Mouse (Mus musculus) erythroblast, embryonic 14.5 days (primary cell): ENCODE results near the gene Soat2. TPM values are rescaled to one million over a fixed set of nuclear protein-coding genes. Genes with fewer than 3 reads are reported as not detected.

Source experiments
- H3K27me3 ChIP-seq: 2 replicates; pipeline ENCODE4 v1.6.1; 2012; ENCODE audit warnings: inconsistent platforms; ENCODE audit not compliant: control insufficient read depth
- H3K36me3 ChIP-seq: 2 replicates; pipeline ENCODE4 v1.6.1; 2012; ENCODE audit warnings: mild to moderate bottlenecking, inconsistent platforms; ENCODE audit not compliant: control insufficient read depth
- H3K4me1 ChIP-seq: 2 replicates; pipeline ENCODE4 v1.6.1; 2012; ENCODE audit warnings: inconsistent platforms; ENCODE audit not compliant: control insufficient read depth
- H3K4me3 ChIP-seq: replicated peaks from 2 replicates; pipeline ENCODE3; 2012; ENCODE audit warnings: moderate library complexity, mild to moderate bottlenecking, inconsistent platforms
- H3K9me3 ChIP-seq: 2 replicates; pipeline ENCODE4 v1.6.1; 2012; ENCODE audit warnings: low read length, inconsistent platforms, mixed read lengths; ENCODE audit not compliant: control insufficient read depth
- GATA1 ChIP-seq: IDR thresholded peaks from 2 replicates; pipeline ENCODE4 v1.6.1; 2012; ENCODE audit warnings: low read length, inconsistent platforms, mixed read lengths
- TAL1 ChIP-seq: IDR thresholded peaks from 3 replicates; pipeline ENCODE4 v1.6.1; 2012; ENCODE audit warnings: low read length, inconsistent platforms, mixed read lengths
- polyA plus RNA-seq: library from polyadenylated mRNA; stranded (reverse); fragments of >175 nt; gene quantifications from 2 replicates; pipeline ENCODE4 v1.2.3, GENCODE M21; 2012

Gene Soat2
- polyA plus RNA-seq, 1 experiment = 0.12 TPM

DNA sequence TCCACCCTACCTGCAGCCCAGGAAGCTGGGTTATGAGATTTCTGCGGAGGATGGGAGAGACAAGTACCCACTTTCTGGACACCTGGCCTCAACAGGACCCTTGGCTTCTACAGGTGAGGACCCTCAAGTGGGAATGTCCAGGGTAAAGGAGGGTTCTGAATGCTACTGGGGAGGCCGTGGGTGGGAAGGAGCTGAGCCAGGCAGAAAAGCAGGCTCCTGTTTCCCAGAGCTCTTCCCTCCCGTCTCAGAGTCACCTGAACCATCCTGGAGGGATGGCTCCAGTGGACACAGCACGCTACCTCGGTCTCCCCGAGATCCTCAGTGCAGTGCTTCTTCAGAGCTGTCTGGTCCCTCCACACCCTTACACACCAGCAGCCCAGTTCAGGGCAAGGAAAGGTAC, 38.1 kb upstream of the Soat2 start:
- H3K27me3 ChIP-seq = peaks cover 9% of the 10 kb centered on the region
- no peaks in the 10 kb centered on the region for H3K9me3 ChIP-seq
- peaks cover 21% of the 10 kb centered on the region for H3K4me1 ChIP-seq
- H3K4me3 ChIP-seq = no peak overlapping the region
- H3K36me3 ChIP-seq = peaks cover 19% of the 10 kb centered on the region
- no peak for TF ChIP-seq GATA1
- no peak for TF ChIP-seq TAL1

DNA sequence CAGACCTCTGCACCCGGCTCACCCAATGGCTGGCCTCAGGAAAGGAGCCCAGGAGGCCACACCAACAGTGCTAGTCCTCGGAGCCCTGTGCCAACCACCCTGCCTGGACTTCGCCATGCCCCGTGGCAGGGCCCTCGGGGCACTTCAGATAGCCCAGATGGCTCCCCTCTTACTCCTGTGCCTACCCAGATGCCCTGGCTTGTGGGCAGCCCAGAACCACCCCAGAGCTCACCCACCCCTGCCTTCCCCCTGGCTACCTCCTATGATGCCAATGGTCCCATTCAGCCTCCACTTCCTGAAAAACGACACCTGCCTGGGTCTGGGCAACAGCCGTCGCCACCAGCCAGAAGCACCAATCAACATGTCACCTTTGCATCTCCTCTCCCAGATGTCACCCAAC, 37.5 kb upstream of the Soat2 start:
- peaks cover 3% of the 10 kb centered on the region for H3K27me3 ChIP-seq
- TF ChIP-seq TAL1 = no peak
- no peak for TF ChIP-seq GATA1
- no peak overlapping the region for H3K4me3 ChIP-seq
- H3K9me3 ChIP-seq = no peaks in the 10 kb centered on the region
- H3K4me1 ChIP-seq = peaks cover 15% of the 10 kb centered on the region
- H3K36me3 ChIP-seq = peaks cover 26% of the 10 kb centered on the region

DNA sequence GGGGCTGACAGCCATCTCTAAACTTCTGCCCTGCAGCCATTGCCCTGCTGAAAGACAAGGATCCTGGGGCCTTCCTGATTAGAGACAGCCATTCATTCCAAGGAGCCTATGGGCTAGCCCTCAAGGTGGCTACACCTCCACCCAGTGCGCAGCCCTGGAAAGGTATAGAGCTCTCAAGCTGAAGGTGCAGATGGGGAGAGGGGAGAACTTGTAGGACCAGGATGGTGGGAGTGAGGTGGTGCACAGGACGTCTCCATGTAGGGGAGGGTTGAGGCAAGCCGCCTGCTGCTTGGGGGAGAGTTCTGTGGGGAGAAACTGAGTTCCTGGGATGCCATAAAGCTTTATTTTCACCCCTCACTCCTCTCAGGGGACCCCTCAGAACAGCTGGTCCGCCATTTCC, 36.7 kb upstream of the Soat2 start:
- peaks cover 12% of the 10 kb centered on the region for H3K4me1 ChIP-seq
- TF ChIP-seq TAL1 (no peak), GATA1 (no peak)
- peaks cover 34% of the 10 kb centered on the region for H3K36me3 ChIP-seq
- no peaks in the 10 kb centered on the region for H3K9me3 ChIP-seq
- H3K4me3 ChIP-seq = no peak overlapping the region
- 0 out of 2 replicates have a peak, but pooled peaks cover 2% of the 10 kb centered on the region for H3K27me3 ChIP-seq

DNA sequence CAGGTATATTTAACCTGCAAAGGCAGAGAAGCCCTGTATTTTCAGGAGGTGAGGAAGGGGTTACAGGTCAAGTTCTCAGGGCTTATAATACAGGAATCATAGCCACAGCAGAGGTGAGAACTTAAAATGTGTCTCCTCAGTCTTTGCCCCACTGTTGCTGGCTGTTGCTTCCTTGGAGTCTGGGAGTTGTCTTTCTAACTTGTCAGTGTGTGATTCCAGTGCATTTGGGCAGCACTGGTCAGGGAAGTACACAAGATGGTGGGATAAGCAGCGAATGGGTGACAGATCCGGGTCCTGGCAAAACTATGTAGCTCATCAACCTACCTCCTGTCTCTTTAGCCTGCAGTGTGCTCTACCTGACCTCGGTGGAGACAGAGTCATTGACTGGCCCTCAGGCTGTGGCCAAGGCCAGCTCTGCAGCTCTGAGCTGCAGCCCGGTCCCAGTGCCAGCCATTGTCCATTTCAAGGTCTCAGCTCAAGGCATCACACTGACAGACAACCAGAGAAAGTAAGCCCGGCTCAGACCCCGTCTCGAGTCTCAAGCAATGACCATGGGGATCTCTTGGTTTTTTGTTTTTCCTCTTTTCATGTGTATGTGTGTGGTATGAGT, 35.6 kb upstream of the Soat2 start:
- H3K4me3 ChIP-seq = no peak overlapping the region
- TF ChIP-seq TAL1 (no peak), GATA1 (no peak)
- H3K27me3 ChIP-seq = 0 out of 2 replicates have a peak, but pooled peaks cover 2% of the 10 kb centered on the region
- peaks cover 45% of the 10 kb centered on the region for H3K36me3 ChIP-seq
- peaks cover 7% of the 10 kb centered on the region for H3K4me1 ChIP-seq
- H3K9me3 ChIP-seq = no peaks in the 10 kb centered on the region

DNA sequence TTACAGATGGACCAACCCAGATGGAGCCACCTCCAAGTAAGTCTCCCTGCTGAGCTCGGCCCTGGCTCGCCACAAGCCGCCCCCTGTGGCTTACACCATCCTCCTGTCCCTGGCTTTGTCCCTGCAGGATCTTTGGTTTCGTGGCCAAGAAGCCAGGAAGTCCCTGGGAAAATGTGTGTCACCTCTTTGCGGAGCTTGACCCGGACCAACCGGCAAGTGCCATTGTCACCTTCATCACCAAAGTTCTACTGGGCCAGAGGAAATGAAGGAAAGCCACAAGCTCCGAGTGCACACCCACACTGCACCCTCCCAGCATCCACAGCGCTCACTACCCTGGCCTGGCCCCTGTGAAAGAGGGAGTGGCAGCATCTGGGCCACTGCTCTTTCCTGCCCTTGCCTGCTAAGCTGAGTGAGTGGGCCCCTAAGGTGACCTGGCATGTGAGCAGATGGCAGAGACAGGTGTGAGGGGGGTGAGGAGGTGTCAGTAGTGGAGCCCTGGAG, 34.5 kb upstream of the Soat2 start:
- Histone ChIP-seq H3K4me3 (no peak overlapping the region), H3K9me3 (no peaks in the 10 kb centered on the region), H3K4me1 (peaks cover 7% of the 10 kb centered on the region), H3K27me3 (no peaks in the 10 kb centered on the region), H3K36me3 (peaks cover 54% of the 10 kb centered on the region)
- TF ChIP-seq GATA1 (no peak), TAL1 (no peak)

DNA sequence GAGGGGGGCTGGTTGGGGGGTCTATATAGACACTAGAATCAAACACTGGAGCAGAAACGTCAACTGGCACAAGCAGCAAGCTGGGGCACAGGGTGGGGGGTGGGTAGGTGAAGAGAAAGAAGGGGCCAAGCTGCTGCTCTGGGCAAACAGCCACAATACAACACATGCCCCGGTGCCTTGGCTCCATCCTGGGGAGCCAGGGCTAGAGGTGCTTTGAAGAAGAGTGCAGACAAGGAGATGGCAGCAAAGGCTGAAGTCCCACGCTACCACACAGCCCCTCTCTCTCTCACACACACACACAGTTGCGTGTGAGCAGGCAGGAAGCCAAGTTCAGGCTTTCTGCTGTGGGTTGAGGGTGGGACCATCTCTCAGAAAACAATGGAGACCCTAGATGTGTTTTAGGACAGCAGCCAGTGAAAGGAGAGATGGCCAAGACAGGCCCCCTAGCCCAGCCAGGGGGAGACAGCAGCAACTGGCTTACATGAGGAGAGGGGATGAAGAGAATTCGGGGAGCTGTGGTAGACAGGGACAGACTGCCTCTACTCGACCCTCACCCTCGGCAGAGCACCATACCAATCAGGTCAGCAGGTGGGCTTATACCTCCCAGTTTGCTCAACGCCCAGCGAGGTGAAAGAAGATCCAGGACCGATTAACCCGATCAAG, 33.4 kb upstream of the Soat2 start:
- Histone ChIP-seq H3K9me3 (no peaks in the 10 kb centered on the region), H3K4me3 (no peak overlapping the region), H3K4me1 (peaks cover 7% of the 10 kb centered on the region), H3K27me3 (no peaks in the 10 kb centered on the region), H3K36me3 (peaks cover 60% of the 10 kb centered on the region)
- TF ChIP-seq GATA1 = no peak
- no peak for TF ChIP-seq TAL1

DNA sequence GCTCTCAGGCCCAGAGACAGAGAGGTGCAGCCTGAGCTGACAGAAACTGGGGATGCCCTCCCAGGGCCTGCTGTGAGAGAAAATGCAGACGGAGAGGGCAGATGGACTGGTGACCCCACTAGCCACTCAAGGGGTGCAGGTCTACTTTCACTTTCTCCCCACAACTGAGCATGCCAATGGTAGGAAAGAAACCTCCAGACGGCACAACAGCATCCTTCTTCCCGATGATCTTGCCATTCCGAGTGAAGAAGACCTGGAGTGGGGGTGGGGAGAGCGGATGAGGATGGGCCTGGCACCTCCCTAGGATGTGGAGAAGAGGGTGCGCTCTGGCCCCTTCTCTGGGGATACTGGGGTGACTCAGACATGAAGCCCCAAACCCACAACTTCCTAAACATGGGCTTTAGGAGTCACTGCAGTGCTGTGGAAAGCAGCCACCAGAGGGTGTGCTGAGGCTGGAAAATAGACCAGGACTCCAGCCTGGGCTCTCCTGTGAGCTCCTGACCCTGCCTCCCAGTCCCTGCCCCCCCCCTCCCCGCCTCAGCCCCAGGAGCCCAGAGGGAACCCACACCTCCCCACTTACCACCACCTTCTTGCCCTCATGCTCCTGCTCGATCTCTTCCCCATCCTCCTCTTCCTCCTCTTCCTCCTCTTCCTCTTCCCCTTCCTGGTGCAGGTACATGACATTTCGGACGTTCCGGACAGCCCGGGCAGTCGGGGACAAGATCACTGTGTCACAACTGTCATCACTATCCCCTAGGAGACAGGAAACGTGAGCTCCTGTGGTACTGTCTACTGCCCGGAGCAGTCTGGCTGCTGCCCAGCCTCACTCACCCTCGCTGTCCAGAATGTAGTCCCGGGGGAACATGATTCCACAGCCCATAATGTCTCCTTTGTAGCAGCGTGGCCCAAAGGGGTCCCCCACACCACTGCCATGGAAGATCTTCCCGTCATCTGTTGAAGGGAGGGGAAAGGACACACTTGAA, 32.6 kb upstream of the Soat2 start:
- no peak overlapping the region for H3K4me3 ChIP-seq
- peaks cover 7% of the 10 kb centered on the region for H3K4me1 ChIP-seq
- H3K36me3 ChIP-seq = peaks cover 67% of the 10 kb centered on the region
- TF ChIP-seq GATA1 (no peak), TAL1 (no peak)
- H3K27me3 ChIP-seq = no peaks in the 10 kb centered on the region
- H3K9me3 ChIP-seq = no peaks in the 10 kb centered on the region

DNA sequence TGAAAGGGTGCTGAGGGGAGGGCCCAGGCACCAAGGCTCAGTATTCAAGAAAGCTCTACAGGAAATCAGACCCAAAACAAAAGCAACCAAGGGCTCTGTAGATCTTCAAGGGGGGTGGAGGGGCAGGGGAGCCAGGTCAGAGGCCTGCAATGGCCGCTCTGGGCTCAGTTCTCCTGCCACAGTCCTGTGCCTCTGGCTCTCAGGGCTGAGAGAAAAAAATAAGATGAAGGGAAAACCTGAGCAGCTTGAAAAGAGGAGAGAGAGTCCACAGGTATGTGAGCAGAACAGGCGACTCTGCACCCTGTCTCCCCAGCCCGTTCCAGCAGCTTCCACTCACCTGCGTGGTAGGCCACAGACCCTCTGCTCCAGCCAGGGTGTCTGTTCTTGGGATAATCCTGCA, 31.7 kb upstream of the Soat2 start:
- H3K9me3 ChIP-seq = no peaks in the 10 kb centered on the region
- H3K36me3 ChIP-seq = peaks cover 71% of the 10 kb centered on the region
- H3K27me3 ChIP-seq = no peaks in the 10 kb centered on the region
- TF ChIP-seq TAL1 = no peak
- no peak for TF ChIP-seq GATA1
- no peak overlapping the region for H3K4me3 ChIP-seq
- H3K4me1 ChIP-seq = peaks cover 7% of the 10 kb centered on the region
